Mouse (Mus musculus): Measurements from ENCODE around the gene Sesn1. TPM values are rescaled to one million over a fixed set of nuclear protein-coding genes. Genes with fewer than 3 reads are reported as not detected.

The Sesn1 gene
- polyA plus RNA-seq, 1 experiment from 2014 or later = 36.6 TPM

GRCm38 (mm10) chr10:41825996-41826395 is 16.3 kb downstream of the Sesn1 start:
- no peak overlapping the region for H3K4me2 ChIP-seq (replicated peaks; ENCODE audit: low read depth, low read length)
- no peak for DNase-seq (ENCODE audit: low spot score)
- H3K9me3 ChIP-seq (ENCODE audit: low read length) = no peaks in the 10 kb centered on the region
- H3K36me3 ChIP-seq (ENCODE audit: insufficient read depth, low read length) = no peaks in the 10 kb centered on the region
- no peaks in the 10 kb centered on the region for H3K4me1 ChIP-seq (ENCODE audit: insufficient read depth, low read depth, low read length)
- no peak overlapping the region for H3K9ac ChIP-seq (replicated peaks; ENCODE audit: low read depth)
- no peak overlapping the region for H3K4me3 ChIP-seq (ENCODE audit: low read depth, low read length)
- WGBS = 78% methylated on average over 4 of the region's 4 CpGs
- TF ChIP-seq EP300 (IDR thresholded peaks at IDR 0.05) (no peak), CTCF (IDR thresholded peaks at IDR 0.05) (no peak)
- H3K27ac ChIP-seq (ENCODE audit: low read length) = no peak overlapping the region
- ATAC-seq = no peak
- H3K27me3 ChIP-seq (replicated peaks; ENCODE audit: insufficient read depth, low read length) = no peaks in the 10 kb centered on the region

- TF ChIP-seq EP300 (IDR thresholded peaks at IDR 0.05) (no peak), CTCF (IDR thresholded peaks at IDR 0.05) (no peak; the same call in 1 of the 2 replicates)
- Histone ChIP-seq H3K36me3 (ENCODE audit: insufficient read depth, low read length) (no peaks in the 10 kb centered on the region), H3K9me3 (ENCODE audit: low read length) (no peaks in the 10 kb centered on the region), H3K9ac (replicated peaks; ENCODE audit: low read depth) (no peak overlapping the region), H3K27ac (ENCODE audit: low read length) (no peak overlapping the region), H3K4me2 (replicated peaks; ENCODE audit: low read depth, low read length) (no peak overlapping the region), H3K27me3 (replicated peaks; ENCODE audit: insufficient read depth, low read length) (no peaks in the 10 kb centered on the region), H3K4me3 (ENCODE audit: low read depth, low read length) (no peak overlapping the region), H3K4me1 (ENCODE audit: insufficient read depth, low read depth, low read length) (no peaks in the 10 kb centered on the region)
- DNase-seq (ENCODE audit: low spot score) (no peak), ATAC-seq (no peak)
- 77% methylated on average over 6 of the region's 6 CpGs for WGBS
These were observed 16.9 kb downstream of the Sesn1 start for GRCm38 (mm10) chr10:41826526-41827116.

GRCm38 (mm10) chr10:41827784-41828183 is 18.0 kb downstream of the Sesn1 start:
- DNase-seq (ENCODE audit: low spot score) = no peak
- Histone ChIP-seq H3K27ac (ENCODE audit: low read length) (no peak overlapping the region), H3K27me3 (replicated peaks; ENCODE audit: insufficient read depth, low read length) (no peaks in the 10 kb centered on the region), H3K9me3 (ENCODE audit: low read length) (no peaks in the 10 kb centered on the region), H3K4me2 (replicated peaks; ENCODE audit: low read depth, low read length) (no peak overlapping the region), H3K36me3 (ENCODE audit: insufficient read depth, low read length) (no peaks in the 10 kb centered on the region), H3K4me1 (ENCODE audit: insufficient read depth, low read depth, low read length) (no peaks in the 10 kb centered on the region), H3K9ac (replicated peaks; ENCODE audit: low read depth) (no peak overlapping the region), H3K4me3 (ENCODE audit: low read depth, low read length) (no peak overlapping the region)
- ATAC-seq = no peak
- 85% methylated on average over 4 of the region's 4 CpGs for WGBS
- no peak for TF ChIP-seq EP300 (IDR thresholded peaks at IDR 0.05)
- TF ChIP-seq CTCF (IDR thresholded peaks at IDR 0.05) = no peak

DNA sequence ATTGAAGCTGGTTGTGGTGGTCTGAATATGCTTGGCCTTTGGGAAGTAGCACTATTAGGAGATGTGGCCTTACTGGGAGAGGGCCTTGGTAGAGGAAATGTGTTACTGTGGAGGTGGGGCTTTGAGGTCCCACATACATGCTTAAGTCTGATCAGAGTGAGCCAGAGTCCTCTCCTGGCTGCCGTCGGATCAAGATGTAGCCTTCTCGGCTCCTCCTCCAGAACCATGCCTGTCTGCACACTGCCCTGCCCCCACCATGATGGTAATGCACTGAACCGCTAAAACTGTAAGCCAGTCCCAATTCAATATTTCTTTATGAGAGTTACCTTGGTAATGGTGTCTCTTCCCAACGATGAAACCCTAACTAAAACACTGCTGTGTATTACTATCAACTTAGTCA is 19.5 kb downstream of the Sesn1 start:
- DNase-seq (ENCODE audit: low spot score) (no peak), ATAC-seq (no peak)
- Histone ChIP-seq H3K4me2 (replicated peaks; ENCODE audit: low read depth, low read length) (no peak overlapping the region), H3K9ac (replicated peaks; ENCODE audit: low read depth) (no peak overlapping the region), H3K9me3 (ENCODE audit: low read length) (no peaks in the 10 kb centered on the region), H3K4me3 (ENCODE audit: low read depth, low read length) (no peak overlapping the region), H3K27me3 (replicated peaks; ENCODE audit: insufficient read depth, low read length) (no peaks in the 10 kb centered on the region), H3K4me1 (ENCODE audit: insufficient read depth, low read depth, low read length) (no peaks in the 10 kb centered on the region), H3K36me3 (ENCODE audit: insufficient read depth, low read length) (no peaks in the 10 kb centered on the region), H3K27ac (ENCODE audit: low read length) (no peak overlapping the region)
- TF ChIP-seq CTCF (IDR thresholded peaks at IDR 0.05) (no peak), EP300 (IDR thresholded peaks at IDR 0.05) (no peak)
- 72% methylated on average over 5 of the region's 5 CpGs for WGBS

DNA sequence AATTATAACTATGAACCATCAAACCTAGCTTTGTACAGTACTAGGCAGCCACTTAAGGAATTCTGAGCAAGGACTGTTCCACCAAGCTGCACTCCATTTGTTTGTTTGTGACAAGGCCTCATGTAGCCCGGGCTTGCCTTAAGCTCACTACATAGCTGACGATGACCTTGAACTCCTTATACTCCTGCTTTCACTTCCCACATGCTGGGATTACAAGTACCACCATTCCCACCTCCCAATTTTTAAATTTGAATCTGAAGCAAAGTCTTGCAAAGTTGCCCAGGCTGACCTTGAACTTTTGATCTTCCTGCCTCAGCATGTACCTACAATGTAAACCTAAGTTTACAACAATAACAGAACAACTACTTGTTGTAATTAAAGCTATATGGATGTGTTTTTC is 20.2 kb downstream of the Sesn1 start:
- Histone ChIP-seq H3K4me2 (replicated peaks; ENCODE audit: low read depth, low read length) (no peak overlapping the region), H3K27me3 (replicated peaks; ENCODE audit: insufficient read depth, low read length) (no peaks in the 10 kb centered on the region), H3K4me3 (ENCODE audit: low read depth, low read length) (no peak overlapping the region), H3K36me3 (ENCODE audit: insufficient read depth, low read length) (no peaks in the 10 kb centered on the region), H3K27ac (ENCODE audit: low read length) (no peak overlapping the region), H3K9me3 (ENCODE audit: low read length) (no peaks in the 10 kb centered on the region), H3K4me1 (ENCODE audit: insufficient read depth, low read depth, low read length) (no peaks in the 10 kb centered on the region), H3K9ac (replicated peaks; ENCODE audit: low read depth) (no peak overlapping the region)
- ATAC-seq (no peak), DNase-seq (ENCODE audit: low spot score) (no peak)
- 91% methylated on average over 2 of the region's 2 CpGs for WGBS
- no peak for TF ChIP-seq EP300 (IDR thresholded peaks at IDR 0.05)
- no peak for TF ChIP-seq CTCF (IDR thresholded peaks at IDR 0.05)

DNA sequence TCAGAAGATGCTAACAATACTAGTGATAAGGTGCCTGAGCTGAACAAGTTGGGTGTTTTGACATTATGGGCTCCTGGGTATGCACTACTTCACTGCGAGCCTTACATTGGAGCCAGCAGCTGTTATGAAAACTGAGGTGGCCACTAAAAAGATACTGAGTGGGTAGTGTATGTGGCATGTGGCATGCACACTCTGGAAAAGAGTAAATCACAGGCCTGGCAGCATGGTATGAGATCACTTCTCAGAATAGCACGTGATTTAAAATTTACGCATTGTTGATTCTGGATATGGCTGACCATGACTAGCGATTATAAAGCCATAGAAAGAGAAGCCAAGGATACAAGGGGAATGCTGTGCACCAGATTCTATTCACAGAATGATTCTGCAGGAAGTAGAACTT is 20.7 kb downstream of the Sesn1 start:
- ATAC-seq (no peak), DNase-seq (ENCODE audit: low spot score) (no peak)
- WGBS = 57% methylated on average over 4 of the region's 4 CpGs
- Histone ChIP-seq H3K9ac (replicated peaks; ENCODE audit: low read depth) (no peak overlapping the region), H3K27me3 (replicated peaks; ENCODE audit: insufficient read depth, low read length) (no peaks in the 10 kb centered on the region), H3K4me2 (replicated peaks; ENCODE audit: low read depth, low read length) (no peak overlapping the region), H3K9me3 (ENCODE audit: low read length) (no peaks in the 10 kb centered on the region), H3K4me3 (ENCODE audit: low read depth, low read length) (no peak overlapping the region), H3K27ac (ENCODE audit: low read length) (no peak overlapping the region), H3K4me1 (ENCODE audit: insufficient read depth, low read depth, low read length) (no peaks in the 10 kb centered on the region), H3K36me3 (ENCODE audit: insufficient read depth, low read length) (no peaks in the 10 kb centered on the region)
- no peak for TF ChIP-seq CTCF (IDR thresholded peaks at IDR 0.05)
- TF ChIP-seq EP300 (IDR thresholded peaks at IDR 0.05) = no peak
